Mouse (Mus musculus) liver, embryonic 18 days (tissue): ENCODE results near the gene Rap2b. TPM values are rescaled to one million over a fixed set of nuclear protein-coding genes. Genes with fewer than 3 reads are reported as not detected.

ENCODE experiments used
- polyA plus RNA-seq: library from polyadenylated mRNA; depleted of rRNA; stranded (reverse); fragments of >200 nt; gene quantifications from 2 replicates; pipeline ENCODE4 v1.2.3, GENCODE M21; 2012; rRNA removed

Rap2b gene
- 1.6 TPM in 2 replicates for polyA plus RNA-seq

GRCm38 (mm10) chr3:61361338-61361737, at the start of gene Rap2b:
TSS of gene Rap2b (plus strand) at chr3:61361638.

GRCm38 (mm10) chr3:61365779-61366373, 4.4 kb downstream of the Rap2b start, which contains the start of gene B430305J03Rik:
TSS of gene B430305J03Rik (minus strand) at chr3:61365951.

Other genes with a start within 250 kb of the Rap2b start
- gene B430305J03Rik, start 4.3 kb downstream of the Rap2b start, polyA plus RNA-seq: 0.03 and 0.04 TPM in 2 replicates